Comparison of ENCODE assay signal across 8 mouse cellular contexts in the genomic region with DNA sequence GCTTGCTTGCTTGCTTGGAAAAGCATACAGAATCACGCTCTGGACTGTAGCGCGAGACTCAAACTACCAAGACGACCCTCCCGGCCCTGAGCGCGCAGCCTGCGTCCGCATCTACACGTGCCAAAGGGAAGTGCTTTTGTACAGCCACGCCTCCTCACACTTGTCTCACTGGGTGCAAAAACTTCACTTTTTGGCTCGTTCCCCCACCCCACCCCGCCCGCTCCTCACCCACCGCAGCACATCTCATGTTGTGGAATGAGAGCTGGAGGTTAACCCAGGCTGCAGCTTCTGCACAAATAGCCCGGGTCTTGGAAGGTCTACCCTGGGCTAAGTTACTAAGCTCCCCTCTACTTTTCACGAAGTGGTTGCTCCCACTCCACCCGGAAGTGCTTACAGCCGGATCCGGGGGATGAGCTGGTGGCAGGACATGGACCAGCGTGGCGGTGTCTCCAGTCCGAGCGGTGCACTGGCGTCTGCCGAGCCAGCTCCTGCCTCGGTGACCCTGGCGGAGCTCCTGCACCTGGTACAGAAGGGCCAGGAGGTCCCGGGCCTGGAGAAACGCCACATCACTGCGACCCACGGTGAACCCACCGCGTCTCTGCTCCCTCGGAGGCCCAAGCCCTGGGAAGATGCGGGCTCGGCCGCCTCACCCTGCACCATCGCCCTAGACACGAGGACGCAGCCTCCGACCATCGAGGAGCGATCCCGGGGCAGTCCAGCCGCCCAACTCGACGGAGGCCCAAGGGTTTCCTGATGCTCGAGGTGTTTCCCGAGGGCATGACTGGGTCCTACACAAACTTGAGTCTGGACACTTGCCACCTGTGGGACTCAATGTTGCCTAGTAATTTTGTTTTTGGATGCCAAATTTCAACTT. TPM values are rescaled to one million over a fixed set of nuclear protein-coding genes. Genes with fewer than 3 reads are reported as not detected.
DNase-seq lines count a peak whose midpoint lies in the region; ATAC-seq and TF ChIP-seq lines count a peak whose summit lies in the region.

Gene 2310039H08Rik (plus strand): TSS at position 232 of the 874 bp plus-strand sequence.

- peak; percentile 78 for ATAC-seq in megakaryocyte progenitor cell, adult 5-6 weeks (replicated peaks; ENCODE audit: poor library complexity)

- peak; percentile 95 for DNase-seq in ZHBTc4 (ENCODE audit: low read depth, low spot score)
- DNase-seq in gastrocnemius, postnatal 10 days: peak; percentile 81
- peak; percentile 92 for DNase-seq in induced T-regulatory cell, adult 2 months (ENCODE audit: low read depth)
- DNase-seq in left cerebral cortex, adult 9 months (ENCODE audit: low spot score in 2 of 2): peak; percentile 63 to 83
- DNase-seq in right cerebral cortex, postnatal 14 days: peak; percentile 76
- peak; percentile 78 to 82 for DNase-seq in urinary bladder, postnatal 36 days (ENCODE audit: low spot score in 2 of 2)

- H3K4me3 ChIP-seq in cortical plate, adult 2 months (ENCODE audit: insufficient read depth, low read length): peak within 1 kb of the TSS; percentile 85

- TF ChIP-seq CTCF in cortical plate, adult 2 months (IDR thresholded peaks at IDR 0.05; ENCODE audit: extremely low read depth, insufficient read depth, low read length): no peak

- 0 out of 2 replicates have a peak, but pooled peaks cover 2% of the 10 kb centered on the region for H3K4me1 ChIP-seq in cortical plate, adult 2 months (ENCODE audit: control insufficient read depth, insufficient read depth, low read length)

- peak within 1 kb of the TSS; percentile 48 for H3K27ac ChIP-seq in cortical plate, adult 2 months (ENCODE audit: insufficient read depth, low read length)

- peak; percentile 87 for TF ChIP-seq POLR2A in cortical plate, adult 2 months (IDR thresholded peaks at IDR 0.05; ENCODE audit: extremely low read depth, insufficient read depth, low read length)

RNA-seq across cellular contexts. Expression of gene 2310039H08Rik, which starts in this region (rescaled TPM):
- 18.6 and 20.5 TPM in 2 replicates for polyA plus RNA-seq in cortical plate, adult 2 months (2012; rRNA removed)
- total RNA-seq in gastrocnemius, postnatal 10 days (2021): 10 to 100 TPM; 45.1 to 47.5 TPM
- total RNA-seq in megakaryocyte progenitor cell, adult 5-6 weeks (2015): 27.3 and 28.5 TPM in 2 replicates
- 10.0 and 16.5 TPM in 2 replicates for total RNA-seq in megakaryocyte progenitor cell, adult 5-6 weeks (2017)

Comparison
In these comparisons a context has a peak if more than half of its experiments do, and no peak if none do; other contexts are left out.
1. Peak in every context shown above with its lines: DNase-seq, ATAC-seq, H3K4me3 ChIP-seq and H3K27ac ChIP-seq.